Mouse (Mus musculus) heart, adult 9 months (tissue): ENCODE measurements around the gene Mrpl9.

ENCODE experiments used
- DNase-seq, 2 experiments: peaks; one replicate each; pipeline ENCODE4 v3.0.0; 2022; ENCODE audit warnings: low spot score in 2 of 2

Gene Mrpl9

DNA sequence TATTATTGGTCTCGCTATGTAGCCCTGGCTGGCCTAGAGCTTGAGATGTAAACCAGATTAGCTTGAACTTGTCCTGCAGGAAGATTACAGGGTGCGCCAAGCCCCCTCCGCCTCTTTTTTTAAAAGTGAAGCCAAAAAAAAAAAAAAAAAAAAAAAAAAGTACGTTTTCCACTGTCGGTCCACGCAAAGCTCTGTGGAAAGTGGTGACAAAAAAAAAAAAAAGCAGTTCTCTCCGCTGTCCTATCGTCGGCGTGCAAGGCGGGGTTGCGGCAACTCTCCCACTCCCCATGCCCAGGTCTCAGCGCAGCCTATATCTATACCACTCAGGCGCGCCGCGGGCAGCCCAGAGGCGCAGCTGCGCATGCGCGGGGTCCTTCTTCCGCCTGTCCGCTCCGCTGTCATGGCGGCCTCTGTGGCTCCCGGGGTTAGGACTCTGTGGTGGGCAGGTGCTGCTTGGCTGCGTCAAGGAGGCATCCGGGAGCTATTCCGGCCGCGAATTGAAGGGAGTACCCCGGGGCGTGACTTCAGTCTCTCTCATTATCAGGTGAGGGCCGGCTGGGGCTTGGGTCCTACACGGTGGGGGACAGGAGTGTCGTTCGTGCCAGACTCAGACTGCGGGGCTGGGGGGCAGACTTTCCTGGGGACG is at the start of gene Mrpl9:
Gene Mrpl9, plus strand, starts transcription at position 368 of the 646 bp plus-strand sequence.
- DNase-seq = peak; percentile 92

DNA sequence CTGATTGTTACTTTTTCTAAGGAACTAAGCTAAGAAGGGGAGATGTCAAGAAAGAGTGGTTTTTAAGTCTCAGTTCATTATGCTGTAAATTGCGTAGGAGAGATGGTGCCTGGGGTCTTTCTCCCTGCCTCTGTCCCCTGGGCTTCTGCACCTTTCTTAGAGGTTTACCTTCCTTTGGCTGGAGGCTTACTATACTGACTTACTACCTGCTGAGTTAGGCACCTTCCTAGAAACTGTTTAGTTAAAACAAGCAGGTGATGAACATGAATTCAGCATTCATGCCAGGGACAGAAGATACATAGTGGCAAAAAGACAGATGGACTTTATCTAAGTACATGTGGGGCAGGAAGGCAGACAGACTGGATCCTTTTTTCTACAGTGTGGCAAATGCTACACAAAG is 46.8 kb upstream of the Mrpl9 start:
- no peak for DNase-seq

- no peak for DNase-seq
These were observed 46.3 kb upstream of the Mrpl9 start for GRCm38 (mm10) chr3:94396851-94397250.

GRCm38 (mm10) chr3:94398217-94398616 is 44.9 kb upstream of the Mrpl9 start, which contains the start of gene Lingo4:
Gene Lingo4, plus strand, starts transcription at chr3:94398517.
- no peak for DNase-seq

DNA sequence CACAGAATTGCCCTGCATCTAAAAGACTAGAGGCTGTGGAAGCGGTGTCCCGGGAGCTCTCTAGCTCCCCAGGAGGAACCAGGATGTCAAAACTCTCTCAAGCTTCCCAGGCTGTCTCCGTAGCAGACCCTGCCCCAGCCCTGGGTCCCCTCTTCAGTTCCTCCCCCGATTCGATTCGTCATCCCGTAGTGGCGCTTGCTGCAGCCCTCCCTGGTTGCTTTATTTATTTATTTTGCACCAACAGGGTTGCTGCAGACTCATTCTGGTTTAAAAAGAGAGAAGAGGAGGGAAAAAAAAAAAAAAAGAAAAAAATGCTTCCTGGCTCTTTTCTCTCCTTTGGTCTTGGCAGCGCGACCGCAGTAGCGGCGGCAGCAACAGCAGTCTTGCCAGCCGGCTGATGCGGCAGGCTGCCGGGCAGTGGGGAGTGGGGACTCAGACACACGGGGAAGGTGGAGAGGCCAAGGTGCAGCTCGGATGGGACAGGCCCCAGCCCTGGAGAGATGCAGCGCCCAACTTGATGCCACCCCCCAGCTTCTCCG is 44.1 kb upstream of the Mrpl9 start:
- DNase-seq = no peak

DNA sequence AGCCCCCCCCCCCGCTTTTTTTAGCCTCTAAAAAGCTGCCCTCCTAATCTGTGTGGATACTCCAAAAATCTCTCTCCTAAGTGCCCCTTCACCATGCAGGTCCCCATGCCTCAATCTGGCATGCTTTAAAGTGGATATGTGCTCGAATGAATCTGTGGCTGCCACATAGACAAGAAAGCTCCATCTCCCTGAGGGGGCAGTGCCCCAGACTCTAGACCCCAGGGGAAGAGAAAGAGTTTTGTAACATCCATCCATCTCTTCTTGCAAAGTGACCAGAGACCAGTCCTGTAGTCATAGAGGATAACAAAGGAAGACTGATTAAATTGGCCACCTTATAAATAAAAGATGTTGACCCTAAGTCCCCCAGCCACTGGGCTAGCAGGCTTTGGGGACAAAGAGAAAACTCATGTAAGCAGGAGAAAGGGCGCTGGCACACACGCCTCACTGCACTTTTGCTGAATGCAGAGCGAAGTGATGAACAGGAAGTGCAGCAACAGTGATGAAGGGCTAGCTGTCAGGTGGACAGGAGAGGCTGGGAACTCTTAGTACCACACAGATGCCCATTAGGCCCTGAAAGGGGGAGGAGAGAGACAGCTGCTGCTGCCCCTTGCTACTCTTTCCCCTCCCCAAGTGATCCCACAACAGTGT is 43.3 kb upstream of the Mrpl9 start:
- no peak for DNase-seq

DNA sequence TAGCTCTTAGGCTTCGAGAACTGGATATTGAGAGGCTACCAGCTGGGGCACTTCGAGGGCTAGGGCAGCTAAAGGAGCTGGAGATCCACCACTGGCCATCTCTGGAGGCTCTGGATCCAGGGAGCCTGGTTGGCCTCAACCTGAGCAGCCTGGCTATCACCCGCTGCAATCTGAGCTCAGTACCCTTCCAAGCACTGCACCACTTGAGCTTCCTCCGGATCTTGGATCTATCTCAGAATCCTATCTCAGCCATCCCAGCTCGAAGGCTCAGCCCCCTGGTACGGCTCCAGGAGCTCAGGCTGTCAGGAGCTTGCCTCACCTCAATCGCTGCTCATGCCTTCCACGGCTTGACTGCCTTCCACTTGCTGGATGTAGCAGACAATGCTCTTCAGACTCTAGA is 40.7 kb upstream of the Mrpl9 start:
- DNase-seq = no peak

DNA sequence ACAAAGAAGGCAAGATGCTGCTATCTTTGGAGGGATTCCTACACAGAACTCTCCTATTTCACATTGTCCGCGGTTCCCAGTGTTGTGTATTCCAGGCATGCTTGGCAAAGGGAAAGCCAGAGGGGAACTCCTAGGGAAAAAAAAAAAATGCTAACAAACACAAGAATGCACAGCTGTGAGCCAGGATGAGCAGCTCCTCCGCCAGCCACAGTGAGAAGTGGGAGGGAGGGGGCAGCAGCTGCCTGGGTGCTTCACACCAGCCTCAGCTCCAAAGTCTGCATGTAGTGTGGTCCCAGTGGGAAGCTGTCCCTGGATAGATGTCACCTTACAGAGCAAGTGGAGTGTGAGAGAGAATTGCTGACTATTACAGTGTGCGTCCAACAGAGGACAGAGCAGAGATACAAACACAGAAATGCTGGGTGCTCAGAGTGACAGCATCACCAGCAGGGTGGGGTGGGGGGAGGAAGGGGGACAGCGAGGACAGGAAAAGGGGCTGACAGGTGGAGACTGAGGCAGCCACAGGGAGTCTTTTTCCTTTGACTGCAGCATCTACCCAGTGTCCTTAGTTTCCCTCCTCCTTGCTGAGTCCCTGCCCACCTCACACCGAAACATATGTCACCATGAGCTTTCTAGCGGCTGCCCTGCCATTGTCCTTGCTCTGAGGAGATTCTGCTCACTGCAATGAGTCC is 38.6 kb upstream of the Mrpl9 start:
- no peak for DNase-seq

DNA sequence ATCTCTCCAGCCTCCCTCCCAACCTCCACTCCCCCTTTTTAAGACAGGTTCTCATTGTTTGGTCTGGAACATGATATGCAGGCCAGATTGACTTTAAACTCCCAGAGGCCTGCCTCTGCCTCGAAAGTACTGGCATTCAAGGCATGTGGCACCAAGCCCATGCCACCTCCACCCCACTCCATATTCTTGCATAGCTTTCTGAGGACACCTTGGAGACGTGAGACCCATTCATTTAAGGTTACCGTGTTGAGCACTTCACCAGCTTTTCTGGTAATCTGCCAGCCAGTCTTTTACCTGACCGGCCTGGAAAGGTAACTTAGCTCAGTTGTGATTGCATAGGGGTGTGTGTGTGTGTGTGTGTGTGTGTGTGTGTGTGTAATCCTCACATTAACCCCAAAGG is 37.6 kb upstream of the Mrpl9 start:
- DNase-seq = no peak

- no peak for DNase-seq
These were observed 30.6 kb upstream of the Mrpl9 start for GRCm38 (mm10) chr3:94412530-94412929.

DNA sequence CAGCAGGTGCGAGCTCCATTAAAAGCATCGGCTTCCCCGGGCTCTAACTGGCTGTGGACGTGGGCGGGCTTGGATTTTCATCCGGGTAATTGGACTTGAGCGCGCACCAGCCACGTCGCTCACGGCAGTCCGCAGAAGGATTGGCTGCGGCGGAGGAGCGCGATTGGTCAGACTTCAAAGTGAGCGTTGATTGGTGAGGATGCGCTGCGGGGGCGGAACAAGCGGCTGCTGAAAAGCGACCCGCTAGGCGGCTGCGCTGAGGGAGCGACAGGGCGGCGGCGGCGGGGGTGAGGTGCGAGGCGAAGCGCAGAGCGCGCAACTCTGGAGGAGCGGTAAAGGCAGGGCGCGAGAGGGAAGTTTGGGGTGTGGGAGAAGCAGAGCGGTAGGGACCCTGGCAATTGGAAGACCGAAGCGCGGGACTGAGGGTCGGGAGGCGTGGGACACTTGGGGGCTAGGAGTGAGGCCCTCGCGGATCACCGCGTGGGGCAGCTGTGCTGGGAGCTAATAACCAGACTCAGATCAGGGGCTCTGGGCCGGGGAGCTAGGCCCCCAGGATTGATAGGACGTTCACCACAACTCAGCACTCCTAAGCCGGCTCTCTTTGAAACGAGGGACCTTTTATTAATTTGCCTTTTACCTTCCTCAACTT is 30.0 kb upstream of the Mrpl9 start, which contains the start of gene Tdrkh:
Gene Tdrkh, plus strand, starts transcription at position 243 of the 649 bp plus-strand sequence.
- DNase-seq = peak; percentile 92 to 94

DNA sequence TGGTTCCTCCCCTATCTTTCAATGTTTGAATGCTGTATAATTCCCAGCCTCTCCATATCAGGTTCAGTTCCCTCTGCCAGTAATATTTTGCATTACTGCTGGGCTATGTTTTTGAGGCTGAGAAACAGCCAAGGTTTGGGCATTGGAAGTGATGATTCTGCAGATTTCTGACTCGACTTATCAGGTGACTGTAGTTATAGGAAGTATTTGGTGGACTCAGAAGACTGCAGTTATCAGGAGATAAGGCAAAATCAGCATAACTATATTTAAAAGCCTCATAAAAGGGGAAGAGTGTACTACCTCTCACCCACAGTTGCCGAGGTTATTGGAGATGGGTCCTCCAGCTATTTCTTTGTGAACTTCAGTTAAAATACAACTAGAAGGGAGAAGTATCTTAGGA is 12.1 kb upstream of the Mrpl9 start:
- no peak for DNase-seq

DNA sequence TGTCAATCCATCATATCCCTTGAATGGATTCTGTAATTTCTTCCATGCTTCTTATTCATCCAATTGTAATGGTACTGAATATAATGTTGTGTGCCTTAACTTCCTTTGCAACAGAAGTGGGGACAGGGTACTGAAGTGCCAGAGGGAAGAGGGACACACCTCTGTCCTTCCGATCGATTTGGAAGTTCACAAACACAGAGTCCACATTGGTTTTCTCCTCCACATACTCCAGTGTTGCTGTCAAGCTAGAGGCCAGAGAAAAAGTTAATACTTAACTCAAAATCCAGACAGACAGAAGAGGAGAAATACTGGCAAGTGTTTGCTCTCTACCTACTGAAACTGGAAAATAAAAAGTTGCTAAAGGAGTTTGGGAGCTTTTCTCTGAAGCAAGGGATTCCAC is 8.8 kb upstream of the Mrpl9 start:
- no peak for DNase-seq

DNA sequence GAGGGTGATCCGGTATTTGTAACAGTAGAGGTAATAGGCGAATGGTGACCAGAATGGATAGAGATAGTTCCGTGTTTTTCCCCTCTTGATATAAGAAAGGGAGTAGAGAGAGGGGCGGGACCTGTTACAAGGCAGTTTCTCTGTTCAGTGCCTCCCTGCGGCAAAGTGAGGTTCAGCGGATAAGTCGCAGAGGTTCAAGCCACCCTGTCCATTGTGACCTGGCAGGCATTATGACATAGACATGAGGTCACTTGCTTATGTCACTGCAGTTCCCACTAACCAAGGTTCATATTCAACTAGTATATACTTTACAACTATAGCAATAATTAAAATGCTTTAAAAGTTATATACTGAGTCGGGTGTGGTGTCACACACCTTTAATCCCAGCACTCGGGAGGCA is 6.7 kb upstream of the Mrpl9 start:
- no peak for DNase-seq

DNA sequence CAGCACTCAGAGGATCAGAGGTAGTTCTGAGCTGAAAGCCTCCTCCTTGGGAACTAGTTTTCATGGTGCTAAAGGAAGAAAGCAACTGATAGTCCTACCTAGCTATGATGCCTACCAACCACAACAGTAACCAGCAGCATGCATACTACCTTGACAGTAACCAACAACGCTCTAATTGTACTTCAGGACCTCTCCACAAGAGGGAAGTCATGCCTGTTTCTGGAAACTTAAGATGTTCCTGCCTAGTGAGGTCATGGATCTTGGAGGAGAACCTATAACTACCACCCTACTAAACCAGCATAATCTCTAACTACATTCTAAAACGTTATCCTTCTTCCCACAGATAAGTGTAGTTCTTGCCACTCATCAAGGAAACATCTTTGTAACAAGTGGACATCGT is 1.9 kb upstream of the Mrpl9 start:
- DNase-seq = no peak

GRCm38 (mm10) chr3:94443597-94443964 is 463 bp downstream of the Mrpl9 start, which contains the start of gene Oaz3:
Gene Oaz3, minus strand, starts transcription at chr3:94443915.
- DNase-seq = no peak

- DNase-seq = no peak
These were observed 6.3 kb downstream of the Mrpl9 start for GRCm38 (mm10) chr3:94449377-94449776.

GRCm38 (mm10) chr3:94456529-94457000 is 13.4 kb downstream of the Mrpl9 start:
- DNase-seq = peak; percentile 49 to 65

- DNase-seq = no peak
These were observed 13.9 kb downstream of the Mrpl9 start for GRCm38 (mm10) chr3:94457055-94457454.

GRCm38 (mm10) chr3:94459834-94460233 is 16.7 kb downstream of the Mrpl9 start:
- no peak for DNase-seq

GRCm38 (mm10) chr3:94463926-94464578 is 20.9 kb downstream of the Mrpl9 start:
- DNase-seq = no peak
